Mouse (Mus musculus): ENCODE results near the gene Pnrc2. TPM values are rescaled to one million over a fixed set of nuclear protein-coding genes. Genes with fewer than 3 reads are reported as not detected.

Pnrc2 gene
- polyA plus RNA-seq, 1 experiment from 2014 or later: 74.9 TPM

- H3K9ac ChIP-seq (ENCODE audit: low read depth, low read length): peak overlapping the region; percentile 94
- H3K27ac ChIP-seq (ENCODE audit: low read length): peak overlapping the region; percentile 48
- ATAC-seq (ENCODE audit: low read depth): no peak
- H3K27me3 ChIP-seq (ENCODE audit: control insufficient read depth, insufficient read depth, low read depth, low read length): no peaks in the 10 kb centered on the region
- H3K4me2 ChIP-seq (ENCODE audit: low read depth, low read length): peak overlapping the region; percentile 95
- peaks cover 20% of the 10 kb centered on the region for H3K36me3 ChIP-seq (ENCODE audit: control insufficient read depth, insufficient read depth)
- no peaks in the 10 kb centered on the region for H3K9me3 ChIP-seq (replicated peaks; ENCODE audit: control insufficient read depth, low read length)
- H3K4me3 ChIP-seq (ENCODE audit: low read depth, low read length): peak overlapping the region; percentile 98
- 10% methylated on average over 7 of the region's 7 CpGs for WGBS (ENCODE audit: insufficient replicate concordance)
- peaks cover 50% of the 10 kb centered on the region for H3K4me1 ChIP-seq (ENCODE audit: control insufficient read depth, low read depth, low read length)
Observed at GRCm38 (mm10) chr4:135857597-135858186, 16.0 kb downstream of the Pnrc2 start.

- Histone ChIP-seq H3K27me3 (ENCODE audit: control insufficient read depth, insufficient read depth, low read depth, low read length) (no peaks in the 10 kb centered on the region), H3K4me3 (ENCODE audit: low read depth, low read length) (peak overlapping the region; percentile 98), H3K4me1 (ENCODE audit: control insufficient read depth, low read depth, low read length) (peaks cover 61% of the 10 kb centered on the region), H3K36me3 (ENCODE audit: control insufficient read depth, insufficient read depth) (peaks cover 13% of the 10 kb centered on the region), H3K4me2 (ENCODE audit: low read depth, low read length) (peak overlapping the region; percentile 95), H3K9ac (ENCODE audit: low read depth, low read length) (peak overlapping the region; percentile 94), H3K9me3 (replicated peaks; ENCODE audit: control insufficient read depth, low read length) (no peaks in the 10 kb centered on the region), H3K27ac (ENCODE audit: low read length) (peak overlapping the region; percentile 99)
- under 1% methylated on average over 89 of the region's 91 CpGs for WGBS (ENCODE audit: insufficient replicate concordance)
- peak; percentile 70 for ATAC-seq (ENCODE audit: low read depth)
Observed at GRCm38 (mm10) chr4:135856223-135857091, 17.2 kb downstream of the Pnrc2 start.

GRCm38 (mm10) chr4:135855536-135856222 lies 18.0 kb downstream of the Pnrc2 start, which contains the start of gene Srsf10:
Gene Srsf10, plus strand, starts transcription at chr4:135855747.
- WGBS (ENCODE audit: insufficient replicate concordance): under 1% methylated on average over 62 of the region's 67 CpGs
- H3K4me1 ChIP-seq (ENCODE audit: control insufficient read depth, low read depth, low read length): peaks cover 68% of the 10 kb centered on the region

GRCm38 (mm10) chr4:135855080-135855479 lies 18.6 kb downstream of the Pnrc2 start:
- Histone ChIP-seq H3K4me1 (ENCODE audit: control insufficient read depth, low read depth, low read length) (peaks cover 72% of the 10 kb centered on the region), H3K4me2 (ENCODE audit: low read depth, low read length) (peak overlapping the region; percentile 95), H3K9ac (ENCODE audit: low read depth, low read length) (peak overlapping the region; percentile 94), H3K4me3 (ENCODE audit: low read depth, low read length) (peak overlapping the region; percentile 98), H3K9me3 (replicated peaks; ENCODE audit: control insufficient read depth, low read length) (no peaks in the 10 kb centered on the region), H3K27me3 (ENCODE audit: control insufficient read depth, insufficient read depth, low read depth, low read length) (no peaks in the 10 kb centered on the region), H3K36me3 (ENCODE audit: control insufficient read depth, insufficient read depth) (peaks cover 10% of the 10 kb centered on the region), H3K27ac (ENCODE audit: low read length) (peak overlapping the region; percentile 99)
- no peak for ATAC-seq (ENCODE audit: low read depth)
- WGBS (ENCODE audit: insufficient replicate concordance): 3% methylated on average over 6 of the region's 6 CpGs

More at GRCm38 (mm10) chr4:135855536-135856222, 18.0 kb downstream of the Pnrc2 start, which contains the start of gene Srsf10:
- Histone ChIP-seq H3K9me3 (replicated peaks; ENCODE audit: control insufficient read depth, low read length) (no peaks in the 10 kb centered on the region), H3K9ac (ENCODE audit: low read depth, low read length) (peak within 1 kb of the TSS; percentile 94), H3K4me3 (ENCODE audit: low read depth, low read length) (peak within 1 kb of the TSS; percentile 98), H3K4me2 (ENCODE audit: low read depth, low read length) (peak within 1 kb of the TSS; percentile 95), H3K27me3 (ENCODE audit: control insufficient read depth, insufficient read depth, low read depth, low read length) (no peaks in the 10 kb centered on the region), H3K27ac (ENCODE audit: low read length) (peak within 1 kb of the TSS; percentile 99), H3K36me3 (ENCODE audit: control insufficient read depth, insufficient read depth) (peaks cover 10% of the 10 kb centered on the region)
- ATAC-seq (ENCODE audit: low read depth): peak; percentile 87

- peaks cover 10% of the 10 kb centered on the region for H3K36me3 ChIP-seq (ENCODE audit: control insufficient read depth, insufficient read depth)
- H3K4me1 ChIP-seq (ENCODE audit: control insufficient read depth, low read depth, low read length): peaks cover 74% of the 10 kb centered on the region
- H3K9ac ChIP-seq (ENCODE audit: low read depth, low read length): peak overlapping the region; percentile 94
- H3K9me3 ChIP-seq (replicated peaks; ENCODE audit: control insufficient read depth, low read length): no peaks in the 10 kb centered on the region
- peak overlapping the region; percentile 95 for H3K4me2 ChIP-seq (ENCODE audit: low read depth, low read length)
- no peaks in the 10 kb centered on the region for H3K27me3 ChIP-seq (ENCODE audit: control insufficient read depth, insufficient read depth, low read depth, low read length)
- no peak for ATAC-seq (ENCODE audit: low read depth)
- peak overlapping the region; percentile 99 for H3K27ac ChIP-seq (ENCODE audit: low read length)
- 70% methylated on average over 11 of the region's 11 CpGs for WGBS (ENCODE audit: insufficient replicate concordance)
- H3K4me3 ChIP-seq (ENCODE audit: low read depth, low read length): peak overlapping the region; percentile 98
Observed at GRCm38 (mm10) chr4:135854630-135855029, 19.0 kb downstream of the Pnrc2 start.

GRCm38 (mm10) chr4:135853987-135854546 lies 19.6 kb downstream of the Pnrc2 start:
- Histone ChIP-seq H3K4me2 (ENCODE audit: low read depth, low read length) (peak overlapping the region; percentile 95; the same call in 1 of the 2 replicates), H3K9ac (ENCODE audit: low read depth, low read length) (peak overlapping the region; percentile 10; the same call in 1 of the 2 replicates)
- WGBS (ENCODE audit: insufficient replicate concordance): 83% methylated on average over 14 of the region's 14 CpGs

GRCm38 (mm10) chr4:135851942-135852341 lies 21.7 kb downstream of the Pnrc2 start:
- Histone ChIP-seq H3K4me2 (ENCODE audit: low read depth, low read length) (peak overlapping the region; percentile 57), H3K4me3 (ENCODE audit: low read depth, low read length) (peak overlapping the region; percentile 23), H3K27me3 (ENCODE audit: control insufficient read depth, insufficient read depth, low read depth, low read length) (no peaks in the 10 kb centered on the region), H3K27ac (ENCODE audit: low read length) (peak overlapping the region; percentile 99), H3K9me3 (replicated peaks; ENCODE audit: control insufficient read depth, low read length) (no peaks in the 10 kb centered on the region), H3K36me3 (ENCODE audit: control insufficient read depth, insufficient read depth) (no peaks in the 10 kb centered on the region), H3K9ac (ENCODE audit: low read depth, low read length) (peak overlapping the region; percentile 62), H3K4me1 (ENCODE audit: control insufficient read depth, low read depth, low read length) (peaks cover 57% of the 10 kb centered on the region)
- ATAC-seq (ENCODE audit: low read depth): peak; percentile 60
- 36% methylated on average over 9 of the region's 9 CpGs for WGBS (ENCODE audit: insufficient replicate concordance)

More at GRCm38 (mm10) chr4:135853987-135854546, 19.6 kb downstream of the Pnrc2 start:
- Histone ChIP-seq H3K4me1 (ENCODE audit: control insufficient read depth, low read depth, low read length) (peaks cover 69% of the 10 kb centered on the region), H3K27me3 (ENCODE audit: control insufficient read depth, insufficient read depth, low read depth, low read length) (no peaks in the 10 kb centered on the region), H3K27ac (ENCODE audit: low read length) (peak overlapping the region; percentile 99), H3K4me3 (ENCODE audit: low read depth, low read length) (no peak overlapping the region), H3K36me3 (ENCODE audit: control insufficient read depth, insufficient read depth) (peaks cover 4% of the 10 kb centered on the region), H3K9me3 (replicated peaks; ENCODE audit: control insufficient read depth, low read length) (no peaks in the 10 kb centered on the region)
- ATAC-seq (ENCODE audit: low read depth): no peak

- no peak overlapping the region for H3K4me3 ChIP-seq (ENCODE audit: low read depth, low read length)
- H3K27me3 ChIP-seq (ENCODE audit: control insufficient read depth, insufficient read depth, low read depth, low read length): no peaks in the 10 kb centered on the region
- H3K9me3 ChIP-seq (replicated peaks; ENCODE audit: control insufficient read depth, low read length): no peaks in the 10 kb centered on the region
- H3K4me2 ChIP-seq (ENCODE audit: low read depth, low read length): peak overlapping the region; percentile 57; the same call in 1 of the 2 replicates
- no peaks in the 10 kb centered on the region for H3K36me3 ChIP-seq (ENCODE audit: control insufficient read depth, insufficient read depth)
- peak overlapping the region; percentile 99 for H3K27ac ChIP-seq (ENCODE audit: low read length)
- peak overlapping the region; percentile 62 for H3K9ac ChIP-seq (ENCODE audit: low read depth, low read length)
- peaks cover 57% of the 10 kb centered on the region for H3K4me1 ChIP-seq (ENCODE audit: control insufficient read depth, low read depth, low read length)
- WGBS (ENCODE audit: insufficient replicate concordance): 46% methylated on average over 13 of the region's 13 CpGs
- peak; percentile 33; the same call in 1 of the 2 replicates for ATAC-seq (ENCODE audit: low read depth)
Observed at GRCm38 (mm10) chr4:135850411-135851095, 23.1 kb downstream of the Pnrc2 start.
